Mouse (Mus musculus) spleen, adult 18-20 months (tissue): ENCODE data around the gene Stmn1.

Source experiments
- DNase-seq, 2 experiments: peaks; one replicate each; pipeline ENCODE4 v3.0.0; 2022; ENCODE audit warnings: mixed read lengths in 2 of 2

Stmn1 gene

DNA sequence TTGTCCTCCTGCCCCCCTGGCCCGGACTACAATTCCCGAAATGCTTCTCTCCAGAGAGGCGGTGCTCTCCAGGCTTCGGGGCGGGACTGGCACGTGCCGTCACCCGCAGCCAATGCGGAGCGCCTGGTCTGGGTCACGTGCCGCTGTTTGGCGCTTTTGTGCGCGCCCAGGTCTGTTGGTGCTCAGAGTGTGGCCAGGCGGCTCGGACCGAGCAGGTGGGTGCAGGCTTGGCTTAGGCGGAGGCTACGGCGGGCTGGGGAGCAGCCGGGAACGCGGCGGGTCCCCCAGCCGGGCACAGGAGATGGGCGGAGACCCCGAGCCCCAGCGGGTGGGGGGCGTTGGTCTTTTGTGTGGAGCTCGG, at the start of gene Stmn1:
TSS of gene Stmn1 (plus strand) at position 106 of the 361 bp plus-strand sequence.
- DNase-seq: peak; percentile 87 to 90

DNA sequence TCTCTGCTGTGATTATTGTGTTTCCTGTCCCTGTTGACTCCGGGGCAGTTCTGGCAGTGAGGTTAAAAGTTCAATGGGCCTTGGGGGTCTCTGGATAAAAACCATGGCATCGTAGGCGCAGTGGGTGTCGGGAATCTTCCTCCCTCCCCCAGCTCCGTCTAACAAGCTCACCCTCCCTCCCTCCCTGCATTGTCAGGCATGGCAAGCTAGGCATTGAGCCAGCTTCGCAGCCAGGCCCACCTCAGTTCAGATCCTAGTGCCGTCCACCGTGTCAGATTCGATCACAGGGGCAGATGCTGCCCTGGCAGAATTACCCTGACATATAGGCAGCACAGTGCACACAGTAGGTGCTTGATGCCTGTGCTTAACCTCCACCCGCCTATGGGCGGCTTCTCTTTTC, 46.1 kb upstream of the Stmn1 start:
- DNase-seq: no peak

DNA sequence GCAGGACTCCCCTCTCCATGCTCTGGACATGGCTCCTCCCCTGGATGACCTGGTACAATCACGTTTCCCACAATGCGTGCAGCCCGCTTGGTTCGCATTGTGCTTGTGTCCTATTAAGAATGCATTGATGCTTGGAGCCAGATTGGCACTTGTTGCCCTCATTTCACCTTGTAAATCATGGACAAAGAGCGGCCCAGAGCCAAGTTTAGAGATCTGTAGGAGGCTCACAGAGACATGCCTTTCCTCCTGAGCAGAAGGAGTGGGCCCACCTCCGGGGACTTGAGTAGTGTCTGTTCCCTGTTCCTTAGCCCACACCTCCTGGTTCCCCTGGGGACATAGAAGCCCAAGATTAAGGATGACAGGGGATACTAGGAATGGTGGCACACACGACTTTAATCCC, 44.2 kb upstream of the Stmn1 start:
- no peak for DNase-seq

DNA sequence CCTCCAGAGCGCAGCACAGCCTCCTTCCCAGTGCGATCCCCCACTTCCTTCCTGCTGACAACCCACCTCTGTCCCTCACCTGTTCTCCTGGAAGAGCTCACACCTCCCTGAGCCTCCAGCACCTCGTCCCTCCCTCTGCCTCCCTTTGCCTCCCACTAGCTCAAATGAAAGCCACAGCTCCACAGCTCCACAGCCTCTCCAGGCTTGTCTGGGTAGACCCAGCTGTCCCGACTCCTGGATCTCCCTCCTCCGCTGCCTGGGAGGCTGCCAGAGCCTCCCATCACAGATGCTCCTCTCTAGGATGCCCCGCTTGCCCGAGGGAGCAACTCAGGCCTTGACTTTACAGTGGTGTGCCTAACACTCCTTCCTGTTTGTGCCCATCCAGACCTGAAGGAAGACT, 43.0 kb upstream of the Stmn1 start:
- DNase-seq: no peak

DNA sequence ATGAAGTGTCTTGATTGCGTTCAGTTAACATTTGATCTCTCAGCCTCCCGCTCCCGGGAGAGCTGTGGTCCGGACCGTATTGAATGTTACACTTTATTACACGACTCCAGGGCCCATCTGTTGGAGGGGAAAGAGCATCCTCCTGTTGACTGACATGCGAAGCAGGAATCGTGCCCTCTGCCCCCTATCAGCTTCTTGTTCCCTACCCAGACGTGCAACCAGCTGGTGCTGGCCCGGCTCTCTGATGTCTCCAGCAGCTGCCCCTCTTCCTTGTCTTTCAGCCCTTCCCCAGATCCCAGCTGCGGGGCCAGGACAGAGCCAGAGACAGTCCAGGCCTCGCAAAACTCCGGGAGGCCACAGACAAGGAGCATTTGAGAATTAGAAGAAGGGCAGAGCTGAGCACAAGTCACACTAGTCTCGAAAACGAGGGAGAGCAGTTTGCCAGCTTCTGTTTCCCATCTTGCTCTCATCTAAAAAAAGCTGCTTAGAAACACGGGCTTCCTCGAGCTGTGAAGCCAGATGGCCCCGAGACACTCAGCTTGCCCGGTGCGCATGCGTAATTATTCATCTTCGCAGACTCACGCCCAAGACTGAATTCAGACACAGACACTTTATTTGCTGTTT, 37.6 kb upstream of the Stmn1 start:
- no peak for DNase-seq

DNA sequence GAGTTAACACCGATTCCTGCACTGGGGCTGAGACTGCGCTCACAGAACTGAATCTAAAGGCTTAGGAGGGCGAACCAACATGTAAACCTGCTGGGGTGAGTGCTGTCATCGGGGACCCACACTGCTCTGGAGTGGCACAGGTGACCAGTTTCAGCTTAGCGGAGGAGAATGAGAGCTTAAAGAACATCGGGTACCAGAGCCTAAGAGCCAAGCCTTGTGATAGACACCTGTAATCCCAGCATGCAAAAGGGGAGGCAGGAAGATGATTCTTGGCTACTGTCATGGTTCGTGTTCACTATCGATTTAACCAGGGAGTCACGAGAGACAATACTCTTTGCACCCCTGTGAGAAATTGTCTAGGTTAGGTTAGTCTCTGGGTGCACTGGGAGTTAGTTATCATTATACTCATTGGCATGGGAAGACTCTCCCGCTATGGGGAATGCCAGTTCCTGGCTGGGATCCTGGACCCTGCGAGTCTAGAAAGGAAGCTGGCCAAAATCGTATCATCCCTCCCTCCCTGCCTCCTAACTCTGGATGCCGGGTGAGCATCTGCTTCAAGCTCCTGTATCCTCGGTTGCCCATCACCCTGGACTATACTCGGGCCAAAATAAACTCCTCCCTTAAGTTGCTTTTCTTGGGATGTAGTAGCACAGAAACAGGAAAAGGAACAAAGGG, 35.3 kb upstream of the Stmn1 start:
- DNase-seq: no peak

DNA sequence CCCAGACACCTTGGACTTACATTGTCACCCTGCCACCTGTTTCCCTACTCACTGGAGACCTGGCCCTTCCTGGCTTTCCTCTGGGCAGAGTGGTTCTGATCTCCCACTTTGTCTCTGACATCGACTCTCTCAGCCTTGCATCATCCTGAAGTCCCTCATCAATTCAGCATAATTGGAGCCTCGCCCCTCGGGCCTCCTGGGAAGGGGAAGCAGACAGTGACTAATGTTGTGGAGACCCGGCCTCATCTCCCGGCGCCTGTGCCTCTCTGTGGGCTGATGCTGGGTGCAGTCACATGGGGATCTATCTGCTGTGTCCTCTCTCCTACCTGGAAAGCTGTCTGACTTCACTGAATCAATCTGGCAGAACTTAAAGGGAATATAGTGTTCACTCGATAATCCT, 31.9 kb upstream of the Stmn1 start:
- no peak for DNase-seq

DNA sequence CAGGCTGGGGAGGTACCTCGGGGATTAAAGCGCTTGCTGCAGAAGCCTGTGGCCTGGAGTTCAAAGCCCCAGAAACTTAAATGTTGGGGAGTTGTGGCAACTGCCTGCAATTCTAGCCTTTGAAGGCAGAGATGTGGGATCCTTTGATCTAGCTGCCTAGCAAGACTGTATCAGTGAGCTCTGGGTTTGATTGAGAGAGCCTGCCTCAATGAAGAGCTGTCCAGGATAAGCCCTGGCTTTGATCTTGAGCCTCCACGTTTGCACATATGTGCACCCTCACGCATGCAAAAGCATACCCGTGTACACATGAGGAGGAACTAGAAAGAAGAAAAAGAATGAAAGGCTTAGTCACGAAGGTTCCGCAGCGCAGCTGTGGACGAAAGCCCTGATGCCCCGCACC, 31.5 kb upstream of the Stmn1 start:
- no peak for DNase-seq

DNA sequence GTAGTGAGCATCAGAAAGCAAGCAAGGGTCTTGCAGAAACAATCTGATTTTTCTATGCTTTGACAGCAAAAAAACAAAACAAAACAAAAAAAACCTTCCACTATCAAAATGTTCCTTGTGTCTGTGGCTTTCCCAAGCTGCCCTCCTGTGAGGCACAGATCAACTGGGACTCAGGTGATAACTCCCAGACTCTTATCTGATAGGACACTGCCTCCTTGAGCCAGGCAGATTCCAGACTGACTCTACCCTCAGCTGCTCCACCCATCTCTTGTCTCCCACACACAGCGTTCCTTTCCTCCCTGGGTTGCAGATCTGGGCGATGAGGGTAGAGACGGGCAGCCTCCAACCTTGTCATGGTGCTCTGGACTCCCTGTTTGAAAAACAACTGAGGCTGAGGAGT, 29.0 kb upstream of the Stmn1 start:
- no peak for DNase-seq

DNA sequence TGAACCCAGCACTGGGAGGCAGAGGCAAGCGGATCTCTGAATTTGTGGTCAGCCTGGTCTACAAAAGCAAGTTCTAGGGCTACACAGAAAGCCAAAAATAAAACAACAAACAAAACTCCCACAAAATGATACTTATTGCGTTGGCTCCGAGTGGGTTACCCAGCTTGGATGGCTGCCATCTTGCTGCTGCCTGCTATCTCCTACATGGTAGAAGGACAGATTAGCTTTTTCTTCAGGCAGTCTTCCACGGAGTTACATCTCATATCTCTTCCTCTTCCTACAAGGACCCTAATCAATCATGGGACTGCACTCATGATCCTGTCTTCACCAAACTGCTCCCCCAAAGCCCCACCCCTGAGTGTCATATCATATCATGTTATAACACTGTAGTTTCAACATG, 28.2 kb upstream of the Stmn1 start:
- DNase-seq: no peak

DNA sequence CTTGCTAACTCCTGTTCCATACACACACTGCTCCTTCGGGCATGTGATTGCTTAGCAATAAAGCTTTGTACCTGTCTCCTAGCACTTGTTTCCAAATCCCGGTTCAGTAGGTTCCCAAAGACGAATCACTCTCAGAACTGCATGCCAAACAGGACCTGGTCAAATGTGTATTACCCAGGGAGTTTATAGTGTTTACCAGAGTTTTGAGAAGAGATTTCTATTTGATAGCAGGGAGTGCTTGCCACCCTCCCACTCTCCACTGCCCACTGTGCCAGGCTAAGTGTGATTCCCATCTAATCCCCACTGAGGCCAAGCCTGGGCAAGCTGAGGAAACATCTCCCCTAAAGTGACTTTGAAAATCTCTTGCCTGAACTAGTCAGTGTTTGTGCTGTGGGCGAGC, 25.9 kb upstream of the Stmn1 start:
- no peak for DNase-seq

DNA sequence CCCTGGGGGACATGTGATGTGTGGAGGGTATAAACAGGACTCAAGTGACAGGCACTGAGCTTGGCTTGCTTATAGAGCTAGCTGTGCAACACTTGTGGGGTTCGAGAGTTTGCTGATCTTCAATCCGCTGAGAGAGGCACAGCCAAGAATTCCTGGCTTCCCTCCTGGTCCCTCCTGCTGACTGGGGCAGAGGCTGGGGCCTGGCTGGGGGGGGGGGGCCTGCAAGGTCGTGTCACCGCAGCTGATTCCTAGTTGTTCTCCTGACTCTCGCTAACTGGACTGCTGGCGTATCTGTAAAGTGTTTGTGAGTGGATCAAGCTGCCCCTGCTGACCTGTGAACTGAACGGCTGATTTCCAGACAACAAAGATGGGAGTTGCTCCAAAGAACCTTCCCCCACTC, 24.5 kb upstream of the Stmn1 start:
- DNase-seq: no peak

DNA sequence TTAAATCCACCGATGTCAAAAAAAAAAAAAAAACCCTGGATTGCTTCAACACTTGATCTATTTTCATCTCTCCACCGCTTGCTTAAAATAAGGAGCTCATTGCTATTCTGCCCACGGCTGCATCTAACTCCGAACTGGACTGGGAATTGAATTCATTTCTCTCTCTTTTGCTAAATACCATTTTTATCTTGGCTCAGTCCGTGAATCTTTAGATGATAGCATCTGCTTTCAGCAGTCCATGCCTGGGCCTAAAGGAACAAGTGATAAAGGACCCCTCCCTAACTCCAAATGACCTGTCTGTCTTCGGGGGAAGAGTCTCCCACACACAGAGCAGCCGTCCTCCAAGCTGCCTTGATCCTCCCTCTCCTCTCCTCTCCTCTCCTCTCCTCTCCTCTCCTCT, 23.2 kb upstream of the Stmn1 start:
- DNase-seq: no peak

DNA sequence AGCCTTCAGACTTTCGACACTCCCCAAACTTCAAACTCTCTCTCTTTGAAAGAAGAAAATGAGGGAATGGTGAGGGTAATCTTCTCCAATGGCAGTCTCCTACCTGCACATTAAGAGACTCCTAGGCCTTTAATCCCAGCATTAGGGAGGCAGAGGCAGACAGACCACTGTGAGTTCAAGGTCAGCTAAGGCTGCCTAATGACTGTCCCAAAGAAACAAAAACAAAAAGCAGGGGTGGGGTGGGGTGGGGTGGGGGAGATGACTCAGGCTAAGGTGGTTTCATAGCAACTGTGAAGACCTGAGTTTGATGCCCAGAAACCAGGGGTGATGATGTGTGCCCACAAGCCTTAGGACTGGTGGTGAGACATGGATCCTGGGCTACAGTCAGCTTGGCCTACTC, 22.6 kb upstream of the Stmn1 start:
- no peak for DNase-seq

DNA sequence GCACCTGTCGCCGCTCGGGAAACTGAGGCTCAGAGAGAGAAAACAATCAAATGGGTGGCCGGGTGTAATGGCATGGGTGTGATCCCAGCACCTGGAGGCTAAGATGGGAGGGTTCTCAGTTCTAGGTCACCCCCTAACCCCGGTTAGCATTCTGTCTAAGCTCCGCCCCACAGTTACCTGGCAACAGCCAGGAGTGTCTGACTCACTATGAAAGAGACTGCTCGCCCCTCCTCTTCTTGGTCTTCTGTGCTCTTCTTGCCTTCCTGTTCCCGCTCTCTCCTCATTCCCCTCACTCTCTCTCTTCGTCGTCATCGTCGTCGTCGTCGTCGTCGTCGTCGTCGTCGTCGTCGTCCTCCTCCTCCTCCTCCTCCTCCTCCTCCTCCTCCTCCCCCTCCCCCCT, 20.2 kb upstream of the Stmn1 start:
- no peak for DNase-seq

DNA sequence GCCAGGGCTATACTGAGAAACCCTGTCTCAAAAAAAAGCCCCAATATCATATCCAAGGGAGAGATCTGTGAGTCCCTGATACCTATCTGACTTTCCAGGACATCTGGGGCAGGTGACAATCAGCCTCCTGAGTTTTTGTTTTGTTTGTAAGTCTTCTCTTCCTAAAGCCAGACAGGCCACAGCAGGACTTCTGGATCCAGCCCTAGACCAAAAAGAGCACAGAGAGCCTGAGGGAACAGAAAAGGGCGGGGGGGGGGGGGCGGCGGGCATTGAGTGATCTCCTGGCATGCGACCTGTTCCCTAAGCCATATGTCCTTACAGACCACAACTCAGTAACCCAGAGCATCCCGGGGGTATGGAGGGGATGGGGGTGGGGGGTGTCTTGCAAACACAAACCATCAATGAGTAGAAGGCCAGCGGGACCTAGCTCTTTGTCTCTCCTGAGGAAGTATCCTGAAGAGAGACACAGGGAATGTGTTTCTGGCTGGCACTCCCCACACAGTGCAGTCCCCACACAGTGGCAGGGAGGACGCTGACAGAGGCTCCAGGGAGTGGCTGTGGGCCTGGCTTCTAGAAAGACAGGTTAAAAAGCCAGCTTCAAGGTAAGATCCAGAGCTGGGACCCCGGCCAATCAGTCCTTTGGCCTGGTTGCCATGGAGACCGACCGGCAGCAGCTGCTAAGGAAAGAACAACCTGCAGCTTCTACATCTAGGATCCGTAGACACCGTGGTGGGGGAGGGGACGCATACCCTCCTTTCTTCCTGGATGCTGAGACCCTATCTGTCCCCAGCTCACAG, 18.3 kb upstream of the Stmn1 start:
- no peak for DNase-seq

DNA sequence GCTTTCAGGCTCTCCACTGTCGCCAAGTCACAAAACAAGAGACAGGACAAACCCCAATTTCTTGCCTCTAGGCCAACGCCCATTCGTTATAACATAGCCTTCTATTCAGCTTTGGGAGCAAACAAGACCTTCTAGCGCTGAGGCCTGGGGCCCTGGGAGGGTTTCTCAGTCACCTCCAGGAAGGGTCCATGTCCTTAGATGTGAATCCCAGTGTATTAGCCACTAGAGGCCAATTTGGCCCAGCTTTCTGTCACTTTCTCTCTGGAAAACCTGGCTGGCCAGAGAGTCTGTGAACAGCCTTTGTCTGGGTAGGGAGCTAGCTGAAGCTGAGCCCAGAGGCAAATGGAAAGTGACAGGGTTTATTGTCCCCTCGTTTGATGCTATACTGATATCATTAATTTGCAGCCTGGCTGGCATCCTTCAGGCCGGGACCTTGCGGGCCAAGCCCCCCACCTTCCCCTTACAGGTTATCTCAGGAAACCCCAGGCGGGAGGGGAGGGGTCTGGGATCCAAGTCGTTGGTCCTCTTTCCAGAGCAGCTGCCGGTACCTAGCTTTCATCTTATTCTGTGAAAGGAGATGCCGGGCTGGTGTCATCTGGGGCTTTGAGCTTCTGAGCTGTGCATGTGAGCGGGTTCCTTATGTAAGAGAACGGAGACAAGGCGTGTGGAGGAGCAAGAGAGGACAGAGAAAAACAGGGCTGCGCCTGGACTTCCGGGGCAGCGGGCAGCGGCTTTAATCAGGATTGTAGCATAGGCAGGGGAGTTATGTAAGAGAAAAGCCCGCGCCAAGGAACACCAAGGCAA, 17.5 kb upstream of the Stmn1 start:
- DNase-seq: no peak

DNA sequence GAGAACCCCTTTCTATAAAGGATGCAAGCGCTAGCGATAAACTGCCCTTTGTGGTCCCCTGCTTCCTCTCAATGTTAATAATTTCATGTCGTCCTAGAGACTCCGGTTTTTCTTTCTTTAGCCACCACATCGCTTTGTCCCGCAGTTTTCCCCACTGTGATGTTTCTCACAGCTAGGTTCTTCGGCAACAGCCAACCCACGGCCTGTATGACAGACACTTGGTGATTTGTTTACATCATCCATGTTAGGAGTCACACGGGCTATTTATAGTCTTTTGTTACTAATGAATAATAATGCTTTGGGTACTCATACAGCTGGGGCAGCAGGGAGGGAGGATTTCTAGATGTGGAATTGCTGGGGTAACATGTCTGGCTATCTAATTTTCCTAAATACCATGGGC, 16.6 kb upstream of the Stmn1 start:
- no peak for DNase-seq

DNA sequence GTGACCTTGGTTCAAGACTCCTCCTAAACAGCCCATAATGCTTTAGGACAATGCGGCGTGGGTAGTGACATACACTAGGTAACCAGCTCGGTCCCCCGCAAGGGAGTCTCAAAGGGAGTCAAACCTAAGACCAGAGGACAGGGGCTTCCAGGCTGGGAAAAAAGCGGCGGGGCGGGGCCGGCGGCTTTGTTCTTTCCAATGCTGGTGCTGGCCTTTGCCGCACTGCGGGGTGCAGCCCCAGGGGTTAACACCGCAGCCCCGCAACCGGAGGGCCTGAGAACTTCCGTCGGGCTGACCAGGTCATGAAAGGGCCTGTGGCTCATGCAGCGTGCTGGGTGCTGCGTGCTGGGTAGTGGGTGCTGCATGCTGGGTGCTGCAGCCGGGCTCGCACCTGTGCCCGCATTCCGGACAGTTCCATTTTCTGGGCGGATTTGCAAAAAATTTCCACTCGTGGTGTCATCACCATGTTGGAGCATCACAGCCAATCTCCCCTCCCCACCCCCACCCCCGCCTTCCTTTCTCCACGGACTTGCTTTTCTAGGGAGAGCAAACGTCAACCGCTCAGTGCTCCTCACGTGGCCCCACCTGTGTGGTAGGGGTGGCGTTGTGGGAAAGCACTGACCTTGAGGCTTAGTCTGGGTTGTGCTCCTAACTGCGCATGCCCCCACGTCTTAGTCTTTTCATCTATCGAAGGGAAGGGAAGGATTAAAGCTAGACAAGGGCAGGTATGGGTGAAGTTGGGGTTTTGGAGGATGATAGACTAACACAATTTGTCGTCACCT, 14.3 kb upstream of the Stmn1 start:
- no peak for DNase-seq

DNA sequence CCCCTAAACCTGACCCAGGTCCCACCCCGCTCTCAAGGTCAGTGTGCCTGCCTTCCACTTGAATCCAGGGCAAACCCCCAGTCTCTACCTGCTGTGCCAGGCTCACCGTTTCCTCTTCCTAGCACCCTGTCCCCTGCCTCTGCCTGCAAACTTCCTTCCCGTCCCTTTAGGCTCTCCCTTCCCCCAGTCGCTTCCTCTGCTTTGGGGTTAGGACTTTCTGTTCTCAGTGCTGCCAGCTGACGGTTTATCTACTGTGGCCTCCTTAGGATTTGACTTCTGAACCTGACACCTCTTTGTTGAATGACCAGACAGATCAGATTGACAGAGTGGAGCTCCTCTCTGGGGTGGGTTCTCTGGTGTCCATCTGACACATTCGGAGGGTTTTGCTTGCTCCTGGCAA, 12.8 kb upstream of the Stmn1 start:
- DNase-seq: no peak

DNA sequence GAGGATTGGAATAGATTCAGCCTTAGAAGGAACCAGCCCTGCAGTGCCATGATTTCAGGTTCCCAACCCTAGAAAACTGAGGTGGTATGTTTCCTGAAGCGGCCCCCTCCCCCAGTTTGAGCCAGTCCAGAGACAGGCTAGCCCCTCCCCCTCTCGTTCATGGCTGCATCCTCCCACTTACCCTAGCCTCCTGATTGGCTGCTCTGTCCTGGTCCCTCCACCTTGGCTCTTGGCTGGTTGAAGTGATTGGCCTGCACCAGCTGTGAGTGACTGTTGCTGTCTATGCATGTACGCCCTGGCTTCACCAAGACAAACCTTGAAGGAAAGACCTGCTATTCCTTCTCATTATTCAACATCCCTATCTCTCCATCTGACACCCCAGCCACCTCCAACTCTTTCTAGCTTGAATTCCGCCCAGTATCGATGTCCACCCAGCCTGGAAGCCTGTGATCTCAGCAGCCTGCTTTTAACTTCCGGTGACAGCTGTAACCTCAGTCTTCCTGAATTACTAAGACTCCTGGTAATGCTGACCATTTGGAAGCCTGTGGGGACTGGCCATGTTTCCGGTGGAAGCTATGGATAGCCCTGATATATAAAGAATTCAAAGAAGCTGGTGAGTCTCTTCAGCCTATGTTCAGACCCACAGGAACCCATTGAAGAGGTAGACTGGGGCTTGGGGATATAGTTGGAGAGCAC, 10.8 kb upstream of the Stmn1 start:
- DNase-seq: no peak

DNA sequence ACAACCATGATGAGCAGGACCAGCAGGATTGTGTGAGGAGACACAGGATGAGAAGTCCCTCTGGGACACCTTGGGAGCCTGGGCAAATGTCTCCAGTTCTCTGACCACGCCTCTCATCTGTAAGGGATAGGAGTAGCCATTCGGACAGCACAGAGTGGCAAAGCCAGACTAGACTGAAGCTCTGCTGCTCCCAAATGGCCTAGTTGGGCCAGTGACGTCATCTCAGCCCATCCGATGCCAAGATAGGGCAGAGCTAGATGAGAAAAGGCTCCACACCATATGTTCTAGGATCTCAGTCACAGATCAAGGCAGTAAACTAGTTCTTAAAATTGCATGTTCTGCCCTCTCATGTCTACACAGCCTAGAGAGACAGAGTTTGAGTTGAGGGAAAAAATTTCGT, 9.3 kb upstream of the Stmn1 start:
- DNase-seq: no peak
